Mouse (Mus musculus) embryonic fibroblast, embryonic 13.5 days (primary cell): Measurements from ENCODE around the gene 2310011J03Rik.

Source experiments
- CTCF ChIP-seq: IDR thresholded peaks from 2 replicates; pipeline ENCODE4 v1.5.1; 2011; ENCODE audit warnings: mild to moderate bottlenecking, control low read depth, low read length, moderate library complexity, borderline replicate concordance; ENCODE audit not compliant: insufficient read depth
- POLR2A ChIP-seq: IDR thresholded peaks from 2 replicates; pipeline ENCODE4 v1.6.1; 2011; ENCODE audit warnings: low read depth, mild to moderate bottlenecking, control low read depth, low read length, moderate library complexity

GRCm38 (mm10) chr10:80270734-80271181 is 49.6 kb downstream of the 2310011J03Rik start:
- TF ChIP-seq CTCF (no peak), POLR2A (no peak)
